Mouse (Mus musculus) urinary bladder, postnatal 0 days (tissue): ENCODE measurements around the gene Gm2888. TPM values are rescaled to one million over a fixed set of nuclear protein-coding genes. Genes with fewer than 3 reads are reported as not detected.

ENCODE experiments used
- polyA plus RNA-seq: library from polyadenylated mRNA; unstranded; fragments of >200 nt; fragmentation: Nextera tagmentation; extraction: Ambion mirVana; gene quantifications from 2 replicates; pipeline ENCODE4 v1.2.1, GENCODE M21; 2015

Gene Gm2888
- not detected in 2 replicates for polyA plus RNA-seq

GRCm38 (mm10) chr14:3029702-3030101 is at the start of gene Gm2888:
Gene Gm2888 (plus strand): TSS chr14:3030002.

GRCm38 (mm10) chr14:3048727-3049512 is 19.1 kb downstream of the Gm2888 start, which contains the start of gene Gm2897:
Gene Gm2897 (plus strand): TSS chr14:3049285.

Other genes starting within 250 kb of the Gm2888 start
- gene Gm2897, start 19.3 kb downstream of the Gm2888 start, polyA plus RNA-seq: 3.1 and 3.2 TPM in 2 replicates
- not detected in 2 replicates for gene Gm10340, start 104.0 kb downstream of the Gm2888 start, polyA plus RNA-seq
- gene Gm5795, start 158.3 kb downstream of the Gm2888 start, polyA plus RNA-seq: not detected in 2 replicates
- 8.7 and 12.1 TPM in 2 replicates for gene D830030K20Rik, start 178.5 kb downstream of the Gm2888 start, polyA plus RNA-seq